Mouse (Mus musculus) midbrain, embryonic 11.5 days (tissue): ENCODE measurements around the gene Klhl12. TPM values are rescaled to one million over a fixed set of nuclear protein-coding genes. Genes with fewer than 3 reads are reported as not detected.
A peak's percentile ranks its signal among the peaks of the same experiment; 100 is the strongest.

Source experiments
- ATAC-seq: fragments of 200-750 bp; cut with Nextera tagmentation; 2 replicates; pipeline ENCODE4 v1.8.0; 2017; ENCODE audit warnings: moderate TSS enrichment, moderate library complexity; ENCODE audit not compliant: low FRiP score
- DNase-seq: peaks from one replicate; pipeline ENCODE4 v3.0.0; 2015; ENCODE audit warnings: low spot score; ENCODE audit errors: missing footprints
- H3K27ac ChIP-seq: fragments of 300-500 bp; sonication (generic); 2 replicates; pipeline ENCODE4 v1.5.1; 2014; ENCODE audit warnings: low read depth, low read length
- H3K27me3 ChIP-seq: fragments of 300-500 bp; sonication (generic); 2 replicates; pipeline ENCODE4 v1.6.1; 2014; ENCODE audit warnings: mild to moderate bottlenecking, low read length, moderate library complexity, mixed read lengths; ENCODE audit not compliant: control insufficient read depth, insufficient read depth
- H3K36me3 ChIP-seq: fragments of 300-500 bp; sonication (generic); 2 replicates; pipeline ENCODE4 v1.6.1; 2014; ENCODE audit warnings: mild to moderate bottlenecking, low read length, moderate library complexity, mixed read lengths; ENCODE audit not compliant: control insufficient read depth, insufficient read depth
- H3K4me1 ChIP-seq: fragments of 300-500 bp; sonication (generic); 2 replicates; pipeline ENCODE4 v1.6.1; 2014; ENCODE audit warnings: low read length; ENCODE audit not compliant: control insufficient read depth, insufficient read depth
- H3K4me2 ChIP-seq: fragments of 300-500 bp; sonication (generic); 2 replicates; pipeline ENCODE4 v1.6.1; 2014; ENCODE audit warnings: mild to moderate bottlenecking, moderate library complexity
- H3K4me3 ChIP-seq: fragments of 300-500 bp; sonication (generic); 2 replicates; pipeline ENCODE4 v1.5.1; 2014; ENCODE audit warnings: low read depth, low read length
- H3K9ac ChIP-seq: fragments of 300-500 bp; sonication (generic); 2 replicates; pipeline ENCODE4 v1.6.1; 2014; ENCODE audit warnings: low read length
- H3K9me3 ChIP-seq: fragments of 300-500 bp; sonication (generic); 2 replicates; pipeline ENCODE4 v1.6.1; 2016; ENCODE audit warnings: low read length; ENCODE audit not compliant: control insufficient read depth
- WGBS: fragments of 180-500 bp; shearing (Covaris S2); extraction: QIAGEN DNeasy Blood & Tissue Kit; methylation state at CpG from one replicate; pipeline ENCODE4 v1.1.7; 2014; 5-methylcytosine and 5-hydroxymethylcytosine counted together
- polyA plus RNA-seq: library from polyadenylated mRNA; unstranded; fragments of >200 nt; fragmentation: Nextera tagmentation; extraction: Ambion mirVana; gene quantifications from 2 replicates; pipeline ENCODE4 v1.2.1, GENCODE M21; 2014

Gene Klhl12
- polyA plus RNA-seq, 1 experiment from 2014 or later, result 31.7 TPM

- Histone ChIP-seq H3K4me2 (no peak overlapping the region), H3K4me3 (no peak overlapping the region), H3K9ac (no peak overlapping the region), H3K27me3 (no peaks in the 10 kb centered on the region), H3K9me3 (no peaks in the 10 kb centered on the region), H3K4me1 (peaks cover 7% of the 10 kb centered on the region; the same call in 1 of the 2 replicates), H3K27ac (no peak overlapping the region), H3K36me3 (peaks cover 4% of the 10 kb centered on the region; the same call in 1 of the 2 replicates)
- ATAC-seq (no peak), DNase-seq (no peak)
- 88% methylated on average over 1 of the region's 1 CpGs for WGBS
These were observed 5.3 kb downstream of the Klhl12 start for GRCm38 (mm10) chr1:134460294-134461284.

DNA sequence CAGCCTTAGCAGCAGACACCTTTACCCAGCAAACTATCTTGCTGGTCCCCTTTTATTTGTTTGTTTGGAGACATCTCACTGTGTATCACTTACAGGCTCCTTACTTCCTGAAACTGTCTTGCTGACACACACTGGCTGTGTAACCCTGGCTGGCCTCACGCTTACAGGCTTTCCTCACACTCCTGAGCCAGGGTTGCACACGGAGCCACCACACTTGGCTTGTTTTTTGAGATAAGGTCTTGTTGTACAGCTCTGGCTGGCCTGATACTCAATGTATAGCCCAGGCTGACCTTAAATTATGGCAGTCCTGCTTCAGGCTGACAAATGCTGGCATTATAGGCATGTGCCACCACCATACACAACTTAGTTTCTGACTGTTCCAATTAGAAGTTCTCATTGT lies 29.3 kb downstream of the Klhl12 start:
- Histone ChIP-seq H3K9ac (no peak overlapping the region), H3K27ac (no peak overlapping the region), H3K4me2 (no peak overlapping the region), H3K4me1 (no peaks in the 10 kb centered on the region), H3K9me3 (no peaks in the 10 kb centered on the region), H3K36me3 (peaks cover 8% of the 10 kb centered on the region), H3K4me3 (no peak overlapping the region), H3K27me3 (no peaks in the 10 kb centered on the region)
- DNase-seq (no peak), ATAC-seq (no peak)
- whole genome bisulfite sequencing, result 98% methylated on average over 2 of the region's 2 CpGs

DNA sequence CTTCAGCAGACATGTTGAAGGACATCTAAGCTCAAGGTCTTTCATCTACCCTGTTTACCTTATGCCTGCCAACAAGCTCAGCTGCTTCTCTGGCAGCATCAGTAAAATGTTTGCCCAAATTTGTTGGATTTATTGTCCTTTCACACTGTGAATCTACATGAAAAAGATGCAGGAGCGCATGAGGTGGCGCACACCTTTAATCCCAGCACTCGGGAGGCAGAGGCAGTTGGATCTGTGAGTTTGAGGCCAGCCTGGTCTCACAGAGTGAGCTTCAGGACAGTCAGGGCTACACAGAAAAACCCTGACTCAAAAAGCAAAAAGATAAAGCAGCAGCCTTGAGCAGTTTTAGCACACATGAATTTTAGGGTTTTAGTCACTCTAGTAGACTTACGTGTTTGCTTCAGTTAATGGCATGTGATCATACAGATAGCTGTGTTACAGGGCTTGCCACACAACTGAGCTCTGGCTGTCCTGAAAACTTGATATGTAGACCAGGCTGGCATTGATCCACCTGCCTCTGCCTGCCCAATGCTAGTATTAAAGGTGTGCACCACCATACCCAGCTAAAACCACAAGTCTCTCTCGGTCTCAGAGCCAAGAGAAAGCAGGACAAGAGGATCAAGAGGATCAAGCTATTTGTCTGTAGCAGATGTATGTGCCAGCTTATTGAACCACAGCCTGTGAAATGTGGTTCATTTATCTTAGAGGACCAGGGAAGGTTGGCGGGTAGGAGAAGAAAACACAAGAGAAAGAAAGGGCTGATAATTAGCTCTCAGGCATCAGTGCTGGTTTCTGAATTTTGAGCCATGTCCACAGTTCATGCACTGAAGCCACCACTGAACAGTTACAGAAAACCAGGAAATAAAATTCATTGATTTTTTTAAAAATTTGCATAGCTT lies 35.8 kb downstream of the Klhl12 start:
- no peak for DNase-seq
- no peaks in the 10 kb centered on the region for H3K27me3 ChIP-seq
- ATAC-seq, result no peak

GRCm38 (mm10) chr1:134492276-134492675 lies 36.9 kb downstream of the Klhl12 start:
- ATAC-seq, result no peak
- no peak overlapping the region for H3K4me2 ChIP-seq
- no peak for DNase-seq
- H3K36me3 ChIP-seq, result peaks cover 9% of the 10 kb centered on the region
- WGBS, result 76% methylated on average over 7 of the region's 7 CpGs
- H3K4me3 ChIP-seq, result no peak overlapping the region
- no peak overlapping the region for H3K9ac ChIP-seq
- no peak overlapping the region for H3K27ac ChIP-seq
- no peaks in the 10 kb centered on the region for H3K27me3 ChIP-seq
- peaks cover 6% of the 10 kb centered on the region for H3K4me1 ChIP-seq
- H3K9me3 ChIP-seq, result no peaks in the 10 kb centered on the region

More for the DNA sequence above, 35.8 kb downstream of the Klhl12 start:
- Histone ChIP-seq H3K4me2 (no peak overlapping the region), H3K9me3 (no peaks in the 10 kb centered on the region), H3K27ac (no peak overlapping the region), H3K9ac (no peak overlapping the region), H3K4me3 (no peak overlapping the region), H3K4me1 (peaks cover 5% of the 10 kb centered on the region), H3K36me3 (peaks cover 9% of the 10 kb centered on the region)
- 96% methylated on average over 6 of the region's 6 CpGs for WGBS

DNA sequence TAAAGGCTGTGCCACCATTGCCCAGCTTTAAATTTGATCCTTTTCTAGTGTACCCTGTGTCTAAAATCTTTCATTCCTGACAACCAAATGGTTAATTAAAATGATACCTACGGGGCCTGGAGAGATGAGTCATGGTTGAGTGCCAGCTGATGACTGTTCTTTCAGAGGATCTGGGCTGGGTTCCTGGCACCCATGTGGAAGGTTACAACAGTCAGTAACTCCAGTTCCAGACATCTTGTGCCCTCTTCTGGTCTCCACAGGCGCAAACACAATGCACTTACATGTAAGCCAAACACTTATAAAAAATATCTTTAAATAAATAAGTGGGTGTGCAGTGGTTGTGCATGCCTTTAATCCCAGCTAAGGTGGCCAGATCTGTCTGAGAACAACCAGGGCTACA lies 38.2 kb downstream of the Klhl12 start:
- peaks cover 7% of the 10 kb centered on the region for H3K36me3 ChIP-seq
- H3K4me3 ChIP-seq, result no peak overlapping the region
- H3K4me1 ChIP-seq, result peaks cover 6% of the 10 kb centered on the region
- H3K9ac ChIP-seq, result no peak overlapping the region
- no peak for DNase-seq
- no peaks in the 10 kb centered on the region for H3K27me3 ChIP-seq
- H3K27ac ChIP-seq, result no peak overlapping the region
- ATAC-seq, result no peak
- no peak overlapping the region for H3K4me2 ChIP-seq
- no peaks in the 10 kb centered on the region for H3K9me3 ChIP-seq
- WGBS, result 89% methylated on average over 2 of the region's 2 CpGs

DNA sequence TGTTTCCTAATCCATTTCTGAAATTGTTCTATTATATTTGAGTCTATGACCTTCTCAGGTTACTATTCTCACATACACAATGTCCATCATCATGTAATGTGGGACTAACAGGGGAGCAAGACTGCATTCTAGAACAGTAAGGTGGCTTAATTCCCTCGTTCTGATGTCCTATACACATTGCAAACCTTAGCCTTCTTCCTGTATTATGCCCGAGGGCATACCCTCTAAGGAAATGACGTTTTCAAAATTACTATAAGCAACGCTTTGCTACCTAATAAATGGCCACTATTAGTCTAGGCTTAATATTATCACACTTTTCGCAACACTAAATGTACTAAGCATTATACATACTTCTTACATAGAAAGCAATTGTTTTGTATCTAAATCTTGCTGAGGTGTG lies 38.6 kb downstream of the Klhl12 start:
- Histone ChIP-seq H3K4me1 (peaks cover 6% of the 10 kb centered on the region), H3K4me2 (peak overlapping the region; percentile 86), H3K27ac (no peak overlapping the region), H3K9me3 (no peaks in the 10 kb centered on the region), H3K36me3 (peaks cover 4% of the 10 kb centered on the region; the same call in 1 of the 2 replicates), H3K4me3 (peak overlapping the region; percentile 74), H3K27me3 (no peaks in the 10 kb centered on the region), H3K9ac (peak overlapping the region; percentile 75)
- WGBS, result 28% methylated on average over 5 of the region's 5 CpGs
- ATAC-seq, result no peak
- no peak for DNase-seq

- Histone ChIP-seq H3K4me2 (peak within 1 kb of the TSS; percentile 86), H3K27me3 (no peaks in the 10 kb centered on the region), H3K27ac (peak within 1 kb of the TSS; percentile 74), H3K9ac (peak within 1 kb of the TSS; percentile 75), H3K4me1 (peaks cover 6% of the 10 kb centered on the region), H3K36me3 (peaks cover 4% of the 10 kb centered on the region; the same call in 1 of the 2 replicates), H3K4me3 (peak within 1 kb of the TSS; percentile 74), H3K9me3 (no peaks in the 10 kb centered on the region)
- ATAC-seq (peak; percentile 98), DNase-seq (peak; percentile 99)
- WGBS, result under 1% methylated on average over 58 of the region's 58 CpGs
These were observed 39.3 kb downstream of the Klhl12 start, which contains the start of gene Rabif for GRCm38 (mm10) chr1:134494428-134495215. Gene Rabif, plus strand, starts transcription at chr1:134494648.

DNA sequence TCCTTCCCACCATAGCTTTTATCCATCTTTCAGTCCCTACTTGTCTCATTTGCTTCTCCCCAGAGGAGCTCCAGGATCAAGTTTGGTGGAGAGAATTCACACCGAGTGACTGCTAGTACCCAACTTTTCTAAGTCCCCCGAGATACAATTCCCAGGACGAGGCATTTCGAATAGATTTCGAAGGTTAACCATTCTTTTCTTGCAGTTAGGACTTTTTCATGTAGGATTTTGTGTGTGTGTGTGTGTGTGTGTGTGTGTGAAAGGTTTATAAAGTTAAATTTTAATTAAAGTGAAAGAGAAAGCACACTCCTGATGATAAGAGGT lies 39.8 kb downstream of the Klhl12 start:
- peak overlapping the region; percentile 75 for H3K9ac ChIP-seq
- H3K4me3 ChIP-seq, result peak overlapping the region; percentile 74
- ATAC-seq (no peak), DNase-seq (no peak)
- no peaks in the 10 kb centered on the region for H3K9me3 ChIP-seq
- H3K4me1 ChIP-seq, result peaks cover 6% of the 10 kb centered on the region
- H3K27ac ChIP-seq, result no peak overlapping the region
- H3K36me3 ChIP-seq, result no peaks in the 10 kb centered on the region
- peak overlapping the region; percentile 86 for H3K4me2 ChIP-seq
- 30% methylated on average over 5 of the region's 5 CpGs for WGBS
- H3K27me3 ChIP-seq, result no peaks in the 10 kb centered on the region
